Comparison of ENCODE assay signal across 7 mouse cellular contexts in the genomic region with DNA sequence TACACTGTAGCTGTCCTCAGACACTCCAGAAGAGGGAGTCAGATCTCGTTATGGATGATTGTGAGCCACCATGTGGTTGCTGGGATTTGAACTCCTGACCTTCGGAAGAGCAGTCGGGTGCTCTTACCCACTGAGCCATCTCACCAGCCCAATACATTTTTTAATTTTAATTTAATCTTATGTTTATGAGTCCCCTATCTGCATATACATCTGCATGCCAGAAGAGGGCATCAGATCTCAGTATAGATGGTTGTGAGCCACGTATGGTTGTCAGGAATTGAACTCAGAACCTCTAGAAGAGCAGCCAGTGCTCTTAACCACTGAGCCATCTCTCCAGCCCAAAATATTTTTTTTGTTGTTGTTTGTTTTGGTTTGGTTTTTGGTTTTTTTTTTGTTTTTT. TPM values are rescaled to one million over a fixed set of nuclear protein-coding genes. Genes with fewer than 3 reads are reported as not detected.
"Had no signal": no experiment of that assay in that cellular context is flagged by ENCODE, and none has a peak within 500 bp of the region (broad histone marks: within the 10 kb centered on the region; RNA-seq: fewer than 3 reads in every experiment).

No protein-coding gene starts in this region.

RNA-seq across cellular contexts. Expression of gene Agap2, which starts 2.8 kb away (rescaled TPM):
- polyA plus RNA-seq: limb, embryonic 12.5 days had no signal

RNA-seq across cellular contexts. Expression of gene Cyp27b1, which starts 24.2 kb away (rescaled TPM):
- total RNA-seq: gastrocnemius, adult 8-10 months had no signal
- polyA plus RNA-seq: heart, embryonic 14.5 days; hindbrain, embryonic 12.5 days; hindbrain, embryonic 14.5 days; liver, embryonic 11.5 days; liver, embryonic 13.5 days had no signal
